Mouse (Mus musculus) intestine, postnatal 0 days (tissue): ENCODE measurements around the gene Ppfia1. TPM values are rescaled to one million over a fixed set of nuclear protein-coding genes. Genes with fewer than 3 reads are reported as not detected.

Experiments
- ATAC-seq: fragments of 200-750 bp; cut with Nextera tagmentation; 2 replicates; pipeline ENCODE4 v1.8.0; 2017; ENCODE audit warnings: mild to moderate bottlenecking, moderate TSS enrichment, moderate library complexity
- H3K27ac ChIP-seq: fragments of 300-500 bp; sonication (generic); 2 replicates; pipeline ENCODE4 v1.5.1; 2014; ENCODE audit warnings: mild to moderate bottlenecking, low read depth, low read length, moderate library complexity
- H3K27me3 ChIP-seq: fragments of 300-500 bp; sonication (generic); replicated peaks from 2 replicates; pipeline ENCODE4 v1.6.1; 2014; ENCODE audit warnings: low read length, mixed read lengths; ENCODE audit not compliant: control insufficient read depth, insufficient read depth
- H3K36me3 ChIP-seq: fragments of 300-500 bp; sonication (generic); 2 replicates; pipeline ENCODE4 v1.6.1; 2014; ENCODE audit warnings: mild to moderate bottlenecking, moderate library complexity; ENCODE audit not compliant: control insufficient read depth, insufficient read depth
- H3K4me1 ChIP-seq: fragments of 300-500 bp; sonication (generic); replicated peaks from 2 replicates; pipeline ENCODE4 v1.6.1; 2014; ENCODE audit warnings: antibody characterized with exemption, low read length, mixed read lengths; ENCODE audit not compliant: control insufficient read depth, insufficient read depth
- H3K4me2 ChIP-seq: fragments of 300-500 bp; sonication (generic); replicated peaks from 2 replicates; pipeline ENCODE4 v1.6.1; 2014; ENCODE audit warnings: low read depth, mild to moderate bottlenecking, moderate library complexity
- H3K4me3 ChIP-seq: fragments of 300-500 bp; sonication (generic); 2 replicates; pipeline ENCODE4 v1.5.1; 2014; ENCODE audit warnings: low read depth, low read length
- H3K9ac ChIP-seq: fragments of 300-500 bp; sonication (generic); 2 replicates; pipeline ENCODE4 v1.6.1; 2014; ENCODE audit warnings: mild to moderate bottlenecking, low read depth, low read length
- H3K9me3 ChIP-seq: fragments of 300-500 bp; sonication (generic); 2 replicates; pipeline ENCODE4 v1.6.1; 2016; ENCODE audit warnings: mixed run types; ENCODE audit not compliant: control insufficient read depth
- CTCF ChIP-seq: sonication (generic); IDR thresholded peaks from 2 replicates; pipeline ENCODE4 v1.5.1; 2016; ENCODE audit warnings: low read depth, mild to moderate bottlenecking, control low read depth, antibody characterized with exemption, moderate library complexity
- WGBS: fragments of 180-500 bp; shearing (Covaris S2); extraction: QIAGEN DNeasy Blood & Tissue Kit; methylation state at CpG from one replicate; pipeline ENCODE4 v1.1.7; 2014; 5-methylcytosine and 5-hydroxymethylcytosine counted together
- polyA plus RNA-seq: library from polyadenylated mRNA; unstranded; fragments of >200 nt; fragmentation: Nextera tagmentation; extraction: Ambion mirVana; gene quantifications from 2 replicates; pipeline ENCODE4 v1.2.1, GENCODE M21; 2015

Gene Ppfia1
- polyA plus RNA-seq, 1 experiment from 2014 or later, result 15.2 TPM

DNA sequence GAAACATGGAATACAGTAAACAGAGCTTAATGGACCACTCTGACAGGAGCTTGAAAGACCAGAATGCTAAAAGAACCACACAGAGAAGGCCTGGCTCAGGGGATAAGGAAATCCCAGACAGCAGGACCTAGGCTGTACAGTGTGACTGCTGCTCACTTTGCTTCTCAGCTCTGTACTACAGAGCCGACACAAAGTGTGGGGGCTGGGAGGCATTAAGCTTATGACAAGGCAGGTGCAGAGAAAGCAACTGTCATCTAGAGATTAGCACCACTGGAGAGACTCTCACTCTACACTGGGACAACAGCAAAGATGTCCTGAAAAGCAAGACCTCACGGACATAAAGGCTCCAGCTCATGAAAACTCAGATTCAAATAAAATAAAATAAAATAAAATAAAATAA, 14.4 kb downstream of the Ppfia1 start:
- Histone ChIP-seq H3K4me3 (no peak overlapping the region), H3K9me3 (no peaks in the 10 kb centered on the region), H3K36me3 (no peaks in the 10 kb centered on the region; the same call in 1 of the 2 replicates), H3K27me3 (no peaks in the 10 kb centered on the region), H3K4me1 (no peaks in the 10 kb centered on the region), H3K27ac (no peak overlapping the region), H3K9ac (no peak overlapping the region), H3K4me2 (no peak overlapping the region)
- ATAC-seq, result no peak
- WGBS, result 84% methylated on average over 2 of the region's 2 CpGs
- no peak for TF ChIP-seq CTCF

DNA sequence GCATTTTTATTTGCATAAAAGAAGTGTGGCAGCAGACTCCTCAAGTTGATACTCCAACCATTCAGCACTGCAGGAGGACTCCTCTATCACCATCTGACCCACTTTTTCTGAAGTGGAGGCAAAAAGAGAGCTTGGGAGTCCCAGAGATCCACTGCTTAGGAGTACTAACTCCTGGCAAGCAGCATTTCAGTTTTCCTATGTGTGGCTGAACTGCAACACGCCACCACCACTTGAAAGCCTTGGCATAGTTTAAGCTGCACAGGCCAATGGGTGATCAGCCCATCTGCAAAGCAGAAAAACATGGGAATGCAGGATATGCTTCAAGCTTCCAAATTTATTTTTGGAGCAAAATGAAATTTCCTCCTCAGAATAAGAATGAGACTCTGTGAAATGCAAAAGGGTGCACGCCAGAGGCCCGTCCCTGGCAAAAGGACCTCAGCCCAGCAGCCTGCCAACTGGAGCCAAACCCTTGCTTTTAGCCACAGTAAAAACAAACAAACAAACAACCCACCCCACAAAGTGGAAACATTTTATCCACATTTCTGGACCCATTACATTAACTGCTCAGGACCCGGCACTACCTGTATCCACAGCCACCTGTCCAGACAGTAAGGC, 15.4 kb downstream of the Ppfia1 start:
- Histone ChIP-seq H3K27ac (no peak overlapping the region; the same call in 1 of the 2 replicates), H3K9ac (no peak overlapping the region), H3K9me3 (no peaks in the 10 kb centered on the region), H3K4me1 (no peaks in the 10 kb centered on the region), H3K4me2 (no peak overlapping the region), H3K36me3 (no peaks in the 10 kb centered on the region; the same call in 1 of the 2 replicates), H3K4me3 (no peak overlapping the region), H3K27me3 (no peaks in the 10 kb centered on the region)
- TF ChIP-seq CTCF, result no peak
- no peak for ATAC-seq
- 88% methylated on average over 4 of the region's 4 CpGs for WGBS

DNA sequence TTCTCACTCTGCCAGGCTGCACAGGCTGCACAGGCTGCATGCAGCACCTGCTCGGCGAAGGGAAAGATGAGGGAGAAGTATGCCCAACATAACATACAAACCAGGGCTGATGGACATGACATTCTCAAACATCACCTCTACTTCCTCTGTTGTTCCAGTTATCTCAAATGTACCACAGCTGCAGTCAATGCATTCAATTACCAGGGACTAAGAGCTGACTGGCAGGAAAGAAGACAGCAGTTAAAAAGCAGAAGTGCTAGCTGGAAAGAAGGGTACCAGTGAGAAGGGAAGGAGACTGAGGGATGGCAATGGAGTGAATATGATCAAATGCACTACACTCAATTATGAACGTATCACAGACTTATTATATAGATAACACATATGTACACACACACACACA, 17.2 kb downstream of the Ppfia1 start:
- no peak overlapping the region for H3K4me3 ChIP-seq
- no peak for ATAC-seq
- no peak overlapping the region for H3K27ac ChIP-seq
- H3K27me3 ChIP-seq, result no peaks in the 10 kb centered on the region
- no peaks in the 10 kb centered on the region for H3K4me1 ChIP-seq
- H3K9me3 ChIP-seq, result no peaks in the 10 kb centered on the region
- TF ChIP-seq CTCF, result no peak
- no peak overlapping the region for H3K9ac ChIP-seq
- 85% methylated on average over 3 of the region's 3 CpGs for WGBS
- no peaks in the 10 kb centered on the region; the same call in 1 of the 2 replicates for H3K36me3 ChIP-seq
- H3K4me2 ChIP-seq, result no peak overlapping the region

DNA sequence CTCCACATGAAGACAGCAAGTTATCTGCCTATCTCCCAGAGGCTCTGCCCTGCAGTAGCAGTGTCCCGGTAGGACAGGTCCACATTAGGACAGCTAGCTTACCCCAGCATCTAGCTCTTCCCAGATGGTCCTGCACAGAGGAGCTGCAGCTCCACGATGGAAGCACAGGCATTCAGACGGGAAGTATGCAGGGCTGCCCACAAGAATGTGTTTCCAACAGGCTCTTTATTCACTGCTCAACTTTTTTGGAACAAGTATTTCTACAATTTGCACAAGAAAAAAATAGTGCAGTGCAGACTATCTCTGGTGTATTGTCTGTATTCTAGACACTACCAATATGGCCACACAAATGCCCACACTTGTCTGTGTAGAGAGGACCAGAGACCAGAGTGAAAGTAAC, 18.8 kb downstream of the Ppfia1 start:
- Histone ChIP-seq H3K9me3 (no peaks in the 10 kb centered on the region), H3K36me3 (no peaks in the 10 kb centered on the region)
- no peak for TF ChIP-seq CTCF

DNA sequence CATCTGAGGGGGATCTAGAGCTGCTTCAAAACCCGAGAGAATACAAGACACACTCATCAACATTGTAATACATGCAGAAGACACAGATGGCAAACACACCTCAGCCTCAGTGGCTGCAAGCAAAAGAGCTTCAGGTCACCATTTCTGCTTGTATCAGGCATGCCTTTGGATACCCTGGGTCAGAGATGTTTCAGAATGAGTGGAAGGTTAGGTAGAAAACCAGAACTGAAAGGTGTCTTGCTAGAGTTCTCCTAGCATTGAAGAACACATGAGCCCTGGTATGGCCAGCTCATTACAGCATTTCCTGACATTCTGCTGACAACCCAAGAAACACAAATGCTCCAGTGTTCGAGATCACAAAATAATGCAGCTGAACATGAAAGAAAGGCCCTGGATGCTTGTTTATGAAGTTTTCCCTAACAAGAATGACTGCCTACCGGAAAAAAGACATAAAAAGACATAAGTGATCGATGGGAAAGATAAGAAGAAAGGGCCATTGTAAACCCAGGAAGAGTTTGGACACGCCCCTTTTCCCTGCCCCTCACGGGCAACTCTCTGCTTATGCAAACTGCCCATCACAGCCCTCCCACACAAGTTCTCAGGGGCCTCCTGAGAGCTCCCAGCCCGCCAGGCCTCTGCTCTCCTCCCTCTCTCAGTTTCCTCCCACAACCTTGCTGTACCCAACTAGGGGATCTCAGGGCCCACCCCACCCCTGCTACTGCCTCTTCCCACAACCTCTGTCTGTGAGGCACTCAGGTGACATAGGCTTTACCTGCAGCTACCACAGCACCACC, 21.7 kb downstream of the Ppfia1 start:
- TF ChIP-seq CTCF, result no peak
- H3K27ac ChIP-seq, result no peak overlapping the region
- no peak for ATAC-seq
- H3K4me3 ChIP-seq, result no peak overlapping the region
- no peaks in the 10 kb centered on the region for H3K9me3 ChIP-seq
- 23% methylated on average over 7 of the region's 7 CpGs for WGBS
- no peak overlapping the region for H3K9ac ChIP-seq
- H3K4me2 ChIP-seq, result no peak overlapping the region
- no peaks in the 10 kb centered on the region for H3K36me3 ChIP-seq
- H3K27me3 ChIP-seq, result no peaks in the 10 kb centered on the region
- no peaks in the 10 kb centered on the region for H3K4me1 ChIP-seq

More for the DNA sequence above, 18.8 kb downstream of the Ppfia1 start:
- no peak for ATAC-seq
- Histone ChIP-seq H3K4me1 (no peaks in the 10 kb centered on the region), H3K9ac (no peak overlapping the region), H3K4me2 (no peak overlapping the region), H3K27ac (no peak overlapping the region), H3K27me3 (no peaks in the 10 kb centered on the region), H3K4me3 (no peak overlapping the region)
- 68% methylated on average over 3 of the region's 3 CpGs for WGBS

DNA sequence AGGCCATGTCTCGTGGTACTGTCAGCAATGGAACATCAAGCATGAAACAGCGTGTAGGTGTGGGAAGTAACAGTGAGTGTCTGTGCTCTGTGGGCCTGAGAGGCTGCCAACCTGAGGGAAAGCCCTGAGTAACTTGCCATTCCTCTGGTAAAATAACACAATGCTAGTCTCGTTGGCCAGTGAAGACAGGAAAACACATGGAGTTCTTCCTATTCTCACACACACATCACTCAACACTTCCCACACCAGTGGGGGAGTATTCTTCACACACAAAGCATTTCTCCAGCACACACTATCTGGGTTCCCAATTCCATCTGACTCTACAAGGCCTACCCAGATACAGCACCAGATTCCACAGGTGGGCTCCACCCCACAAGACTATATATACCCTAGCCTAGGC, 23.7 kb downstream of the Ppfia1 start:
- 81% methylated on average over 3 of the region's 3 CpGs for WGBS
- H3K9ac ChIP-seq, result no peak overlapping the region
- ATAC-seq, result no peak
- H3K4me1 ChIP-seq, result no peaks in the 10 kb centered on the region
- no peak overlapping the region for H3K4me2 ChIP-seq
- H3K4me3 ChIP-seq, result no peak overlapping the region
- no peak for TF ChIP-seq CTCF
- no peak overlapping the region for H3K27ac ChIP-seq
- no peaks in the 10 kb centered on the region for H3K36me3 ChIP-seq
- H3K9me3 ChIP-seq, result no peaks in the 10 kb centered on the region
- H3K27me3 ChIP-seq, result no peaks in the 10 kb centered on the region
